Mouse (Mus musculus) layer of hippocampus, postnatal 36 days (tissue): ENCODE measurements around the gene Samm50. TPM values are rescaled to one million over a fixed set of nuclear protein-coding genes. Genes with fewer than 3 reads are reported as not detected.

Experiments
- DNase-seq, 2 experiments: peaks; one replicate each; pipeline ENCODE4 v3.0.0; 2022
- total RNA-seq, 2 experiments: library from RNA; stranded (reverse); gene quantifications; 2 replicates each; pipeline ENCODE4 v1.2.3; 2021

The Samm50 gene
- total RNA-seq, 2 experiments from 2014 or later, result 93.0 to 93.1 TPM

DNA sequence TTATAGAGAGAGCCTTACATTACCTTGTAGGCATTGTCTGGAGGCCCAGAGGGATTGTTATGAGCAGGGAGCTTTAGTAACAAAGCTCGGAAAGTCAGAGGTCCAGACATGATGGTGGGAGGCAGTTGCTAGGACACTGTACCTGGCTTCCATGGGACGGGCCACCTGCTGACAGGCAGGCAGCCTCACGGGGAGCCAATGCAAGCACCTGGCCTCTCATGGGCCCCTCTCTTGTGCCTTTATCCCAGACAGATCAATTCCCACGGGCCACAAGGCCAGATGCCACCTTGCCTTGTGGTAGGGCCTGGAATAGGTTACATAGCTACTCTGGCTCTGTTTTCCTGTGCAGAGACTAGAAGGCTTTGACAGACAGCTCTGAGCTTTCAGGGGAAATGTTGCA, 19.5 kb downstream of the Samm50 start:
- DNase-seq, result no peak

DNA sequence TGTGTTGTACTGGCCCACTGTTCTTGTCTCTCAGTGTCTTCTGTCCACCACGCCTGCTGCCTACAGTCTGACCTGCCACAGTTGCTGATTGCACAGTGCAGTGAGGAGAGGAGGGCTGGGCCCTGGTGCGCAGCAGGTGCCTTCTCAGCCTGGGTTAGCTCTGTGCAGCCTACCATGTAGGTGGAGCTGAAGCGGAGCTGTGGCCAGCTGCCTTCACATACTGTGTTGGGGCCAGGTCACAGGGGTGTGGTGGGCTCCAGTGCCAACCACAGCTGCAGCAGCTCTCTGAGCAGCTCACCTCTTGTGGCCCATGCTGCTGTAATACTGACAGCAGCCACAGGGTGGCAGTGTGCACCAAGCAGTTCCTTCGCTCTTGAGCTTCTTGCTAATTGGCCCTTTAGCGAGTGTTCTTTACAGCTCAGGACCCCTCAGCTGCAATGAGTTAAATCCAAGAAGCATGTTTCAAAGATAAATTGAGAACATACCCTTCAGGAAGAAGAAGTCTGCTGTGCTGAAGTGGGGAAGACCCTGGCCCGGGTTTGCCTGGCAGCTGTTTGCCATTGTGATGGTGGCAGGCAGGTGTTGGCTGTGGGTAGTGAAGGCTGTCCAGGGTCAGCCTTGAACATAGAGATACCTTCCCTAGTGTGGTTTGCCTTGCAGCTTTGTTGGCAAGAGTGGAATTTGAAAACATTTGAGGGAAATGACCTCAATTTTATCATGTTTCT, 20.2 kb downstream of the Samm50 start:
- peak; percentile 82 to 84 for DNase-seq

DNA sequence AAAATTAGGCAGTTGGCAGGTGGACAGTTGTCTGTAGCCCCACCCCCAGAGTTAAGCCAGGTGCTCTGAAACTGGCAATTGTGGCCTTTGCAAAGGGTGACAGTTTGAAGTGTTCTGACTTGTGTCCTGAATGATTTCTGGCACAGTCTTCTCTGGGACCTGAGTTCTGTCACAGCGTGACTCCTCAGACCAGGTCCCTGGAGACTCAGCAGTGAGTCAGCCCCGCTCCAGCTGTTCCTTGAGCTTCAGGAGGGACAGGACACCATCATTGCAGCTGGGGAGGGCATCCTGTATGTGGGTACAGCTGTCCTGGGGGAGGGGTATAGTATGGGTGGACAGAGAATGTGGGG, 20.7 kb downstream of the Samm50 start:
- DNase-seq, result no peak

DNA sequence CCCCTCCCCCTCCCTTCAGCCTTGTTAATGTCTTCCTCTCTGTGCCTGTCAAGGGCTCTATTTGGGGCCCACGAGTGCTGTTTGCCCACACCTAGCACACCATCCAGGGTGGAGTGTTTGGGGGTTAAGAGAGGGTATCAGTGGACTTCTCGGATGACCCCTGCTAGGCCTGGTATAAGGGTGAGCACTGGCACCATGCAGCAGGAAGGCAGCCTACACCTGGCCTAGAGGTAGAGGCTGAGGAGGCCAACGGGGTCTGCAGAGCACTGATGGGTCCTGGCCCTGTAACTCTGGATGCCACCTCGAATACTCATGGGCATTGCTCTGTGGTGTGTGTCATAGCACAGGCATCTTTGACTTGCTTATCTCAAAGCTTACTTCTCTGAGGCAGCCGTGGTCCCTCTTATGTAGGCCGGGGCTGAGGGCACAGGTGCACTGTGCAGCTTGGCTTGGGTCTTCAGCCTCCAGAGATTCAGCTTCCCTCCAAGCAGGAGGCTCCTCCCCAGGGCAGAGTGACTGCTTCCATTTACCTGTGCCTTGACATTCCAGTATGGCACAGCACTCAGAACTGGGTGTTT, 21.2 kb downstream of the Samm50 start:
- no peak for DNase-seq

DNA sequence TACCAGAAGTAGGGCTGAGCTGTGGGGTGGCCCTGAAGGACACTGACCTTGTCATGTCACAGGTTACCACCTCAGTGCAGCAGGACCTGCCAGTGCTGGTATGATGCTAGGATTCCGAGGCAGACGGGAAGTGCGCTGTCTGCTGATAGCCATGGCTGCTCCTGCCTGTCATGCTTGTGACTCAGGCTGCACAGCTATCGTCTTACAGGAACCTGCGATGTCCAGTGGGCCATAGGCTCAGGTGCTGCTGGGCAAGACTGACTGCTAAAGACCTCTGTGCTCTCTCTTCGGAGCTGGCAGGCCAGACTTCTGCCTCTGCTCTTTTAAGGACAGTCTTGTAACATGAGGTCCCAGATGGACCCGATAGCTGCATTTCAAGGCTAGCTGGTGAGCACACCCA, 22.4 kb downstream of the Samm50 start:
- DNase-seq, result no peak

DNA sequence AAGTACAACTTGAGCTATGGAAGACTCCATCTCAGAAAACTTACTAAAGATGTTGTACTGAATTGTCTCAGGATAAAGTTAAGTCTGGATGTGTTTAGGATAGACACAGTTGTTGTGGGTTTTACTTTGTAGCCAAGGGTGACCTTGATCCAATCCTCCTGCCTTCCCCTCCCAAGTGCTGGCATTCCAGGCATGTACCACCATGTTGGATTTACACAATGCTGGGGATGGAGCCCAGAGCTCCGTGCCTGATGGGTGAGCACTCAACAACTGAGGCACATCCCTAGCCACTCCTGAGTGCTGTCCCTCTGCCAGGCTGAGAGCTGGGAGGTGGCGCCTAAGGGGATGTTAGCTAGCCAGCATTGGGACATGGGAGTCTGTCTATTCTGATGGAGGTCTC, 23.2 kb downstream of the Samm50 start:
- DNase-seq, result no peak

DNA sequence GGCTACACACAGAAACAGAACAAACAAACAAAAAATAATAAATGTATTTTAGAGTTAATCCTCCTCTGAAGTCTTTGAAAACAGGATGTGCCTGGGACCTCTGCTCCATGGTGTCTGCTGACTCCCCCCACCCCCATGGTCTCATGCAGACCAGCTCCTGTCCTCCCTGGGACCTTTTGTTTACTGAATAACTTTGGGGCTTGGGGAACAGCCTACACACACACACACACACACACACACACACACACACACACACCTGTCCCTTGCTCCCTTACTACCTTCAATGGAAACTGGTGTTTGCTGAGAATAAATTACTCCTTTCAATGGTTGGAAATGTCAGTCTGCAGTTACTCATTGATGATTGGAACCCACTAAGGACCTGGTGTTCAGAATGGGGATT, 24.0 kb downstream of the Samm50 start:
- DNase-seq, result no peak

DNA sequence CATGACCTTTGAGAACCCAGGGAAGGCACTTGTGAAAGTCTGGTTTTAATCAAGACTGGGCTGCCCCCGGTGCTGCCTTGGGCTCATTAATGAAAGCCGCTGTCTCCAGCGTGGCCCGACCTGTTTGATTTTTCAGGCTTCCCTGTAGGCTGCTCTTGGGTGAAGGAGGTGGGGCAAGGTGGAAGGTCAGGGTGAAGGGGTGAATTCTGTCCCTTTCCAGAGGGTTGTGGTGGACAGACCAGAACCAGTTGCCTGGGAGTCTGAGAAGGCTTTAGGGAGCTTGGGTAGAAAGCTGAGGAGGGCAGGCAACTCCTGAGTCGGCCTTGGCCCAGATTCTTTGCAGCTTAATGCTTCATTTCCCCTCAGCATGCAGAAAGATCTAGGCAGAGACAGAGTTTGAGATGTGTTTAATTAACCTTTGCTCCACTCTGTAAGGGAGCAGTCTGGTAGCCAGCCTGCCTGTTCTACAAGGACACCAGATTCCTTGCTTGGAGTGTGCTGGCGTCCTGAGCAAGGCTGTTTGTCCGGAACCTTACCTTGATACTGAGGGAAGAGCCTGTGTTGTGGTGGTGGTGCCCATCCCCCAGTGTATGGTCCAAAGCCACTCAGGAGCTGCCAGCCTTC, 24.5 kb downstream of the Samm50 start:
- DNase-seq, result no peak

DNA sequence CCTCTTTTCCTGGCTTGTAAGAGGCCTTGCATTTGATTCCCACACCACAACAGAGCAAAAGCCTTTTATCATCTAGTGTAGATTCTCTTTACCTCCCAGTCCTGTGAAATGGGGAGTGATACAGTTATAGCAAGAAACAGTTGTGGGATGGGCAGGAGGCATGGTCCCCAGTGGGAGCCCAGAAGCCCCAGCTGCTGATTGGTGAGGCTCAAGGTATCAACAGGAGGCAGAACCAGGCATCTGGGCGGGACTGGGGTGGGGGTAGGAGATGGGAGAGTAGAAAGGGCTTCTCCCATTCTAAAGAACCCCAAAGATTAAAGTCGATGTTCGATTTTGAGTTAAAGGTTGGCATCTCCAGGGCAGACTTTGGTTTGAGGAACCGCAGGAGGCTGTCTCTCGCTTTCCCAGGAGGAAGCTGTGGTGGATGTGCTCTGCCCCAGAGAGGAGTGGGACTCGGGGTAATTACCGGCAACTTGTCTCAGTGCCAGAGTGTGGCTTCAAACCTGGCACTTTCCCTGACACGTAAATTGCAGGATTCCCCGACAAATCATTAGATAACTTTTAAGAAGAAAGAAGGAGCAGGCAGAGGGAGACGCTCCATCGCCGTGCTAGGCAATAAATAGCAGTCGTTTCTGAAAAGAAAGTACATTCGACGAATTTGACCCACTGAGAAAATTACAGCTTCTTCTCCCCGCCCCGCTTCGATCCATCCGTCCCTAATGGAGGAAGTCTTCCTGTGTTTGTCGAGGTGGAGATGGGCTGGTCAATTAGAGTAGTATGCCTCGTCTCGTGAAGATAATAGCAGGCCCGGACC, 26.1 kb downstream of the Samm50 start:
- no peak for DNase-seq

DNA sequence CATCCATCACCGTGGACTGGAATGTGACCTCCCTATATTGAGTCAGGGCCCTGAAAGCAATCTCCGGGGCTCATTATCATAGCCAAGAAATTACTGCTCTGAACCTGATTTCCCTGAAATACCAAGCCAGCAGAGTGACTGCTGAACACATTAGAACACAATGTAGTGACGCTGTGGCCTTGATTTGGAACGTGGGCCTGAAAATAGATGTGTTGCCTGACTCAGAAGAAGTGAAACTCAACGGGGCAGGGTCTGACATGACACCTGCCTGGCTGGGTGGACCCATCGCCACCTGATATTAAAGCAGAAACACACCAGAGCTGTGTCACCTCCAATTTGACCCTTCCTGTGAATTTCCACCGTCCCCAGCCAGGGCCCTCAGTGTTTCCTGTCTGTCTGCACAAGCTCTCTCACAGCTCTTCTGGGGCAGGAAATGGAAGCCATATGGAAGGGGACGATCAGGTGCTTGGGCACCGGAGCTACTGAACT, 26.8 kb downstream of the Samm50 start:
- DNase-seq, result no peak

DNA sequence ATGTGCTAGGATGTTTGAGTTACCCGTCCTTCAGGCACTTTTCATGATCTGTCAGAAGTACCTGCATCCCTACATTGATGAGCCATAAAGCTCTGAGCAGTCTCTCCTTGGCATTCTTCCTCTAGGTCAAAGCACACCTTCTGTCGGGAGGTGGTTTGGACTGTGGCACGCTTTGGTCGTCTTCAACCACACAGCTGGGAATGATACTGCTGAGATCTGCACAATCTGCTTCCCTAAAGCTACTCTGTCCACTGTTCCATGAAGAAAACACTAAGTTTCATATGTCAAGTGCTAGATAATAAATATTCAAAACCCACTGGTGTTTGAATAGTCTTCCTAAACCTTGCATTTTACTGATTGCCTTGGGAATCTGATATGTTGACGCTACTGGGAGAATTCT, 29.5 kb downstream of the Samm50 start:
- no peak for DNase-seq

DNA sequence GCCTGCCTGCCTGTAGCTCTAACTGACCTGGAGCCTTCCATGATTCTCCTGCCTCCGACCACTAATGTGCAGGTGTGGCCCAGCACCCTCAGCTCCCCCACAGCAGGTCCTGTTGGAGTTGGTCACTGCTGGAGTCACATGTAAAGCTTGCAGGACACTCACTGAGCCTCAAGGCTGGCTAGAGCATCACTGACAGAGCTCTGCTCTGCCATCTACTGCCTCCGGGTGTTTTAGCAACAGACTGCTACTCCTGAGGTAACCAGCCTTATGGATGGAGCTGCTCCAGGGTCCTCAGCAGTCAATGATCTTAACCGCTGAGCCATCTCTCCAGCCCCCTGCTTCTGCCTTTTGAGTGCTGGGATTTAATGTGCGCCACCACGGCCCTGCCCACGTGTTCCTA, 31.4 kb downstream of the Samm50 start:
- no peak for DNase-seq

DNA sequence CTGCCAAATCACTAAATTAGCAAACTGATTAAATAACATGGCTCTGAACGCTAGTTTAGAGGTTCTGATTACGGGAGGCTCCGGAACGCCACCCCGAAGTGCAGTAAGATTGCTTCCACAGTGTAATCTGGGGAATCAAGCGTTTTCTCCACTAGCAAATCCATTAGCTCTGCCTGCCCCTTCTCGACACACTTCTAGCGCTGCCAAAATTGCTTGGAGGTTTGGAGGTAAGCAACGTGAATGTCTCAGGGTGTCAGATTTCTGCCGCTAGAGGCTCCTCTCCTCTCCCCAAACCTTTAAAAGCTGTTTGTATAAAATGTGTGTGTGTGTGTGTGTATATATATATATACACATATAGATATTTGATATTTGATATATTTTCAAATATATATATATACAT, 32.7 kb downstream of the Samm50 start:
- DNase-seq, result no peak

DNA sequence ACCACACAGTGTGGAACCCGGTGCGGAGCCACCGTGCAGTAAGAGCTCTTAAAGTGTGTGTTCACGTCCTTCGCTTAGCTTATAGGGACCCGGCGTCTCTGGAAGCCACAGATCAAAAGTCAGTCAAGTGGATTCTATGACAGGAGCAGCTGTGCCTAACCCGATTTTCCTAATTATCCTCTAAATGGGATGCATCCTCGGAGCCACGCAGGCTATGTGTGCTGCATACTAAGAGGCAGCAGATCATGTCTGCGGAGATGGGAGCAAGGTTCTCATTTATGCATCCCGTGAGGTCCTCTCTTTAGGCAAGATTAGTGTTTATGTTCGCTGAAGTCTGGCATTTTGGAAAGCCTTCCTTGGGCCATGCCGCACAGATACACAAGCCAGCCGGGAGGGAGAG, 34.9 kb downstream of the Samm50 start:
- DNase-seq, result no peak

DNA sequence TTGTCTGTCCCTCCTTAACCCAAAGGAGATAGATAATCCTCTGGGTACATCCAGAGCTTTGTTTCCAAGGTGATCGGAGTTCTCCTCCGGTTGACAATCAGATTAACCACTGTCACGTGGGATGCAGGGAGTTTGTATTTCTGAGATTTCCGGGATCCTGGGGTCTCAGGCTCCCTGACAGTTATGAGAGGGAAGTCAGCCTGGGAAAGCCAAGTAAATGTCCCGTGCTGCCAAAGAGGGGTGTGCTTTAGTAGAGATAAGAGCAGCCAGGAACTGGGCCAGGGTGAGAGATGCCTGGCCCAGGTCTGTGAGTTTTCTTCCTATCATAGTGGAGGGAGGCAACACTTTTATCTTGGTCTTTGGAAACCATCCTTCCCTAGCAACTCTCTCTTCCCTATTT, 38.6 kb downstream of the Samm50 start:
- no peak for DNase-seq

DNA sequence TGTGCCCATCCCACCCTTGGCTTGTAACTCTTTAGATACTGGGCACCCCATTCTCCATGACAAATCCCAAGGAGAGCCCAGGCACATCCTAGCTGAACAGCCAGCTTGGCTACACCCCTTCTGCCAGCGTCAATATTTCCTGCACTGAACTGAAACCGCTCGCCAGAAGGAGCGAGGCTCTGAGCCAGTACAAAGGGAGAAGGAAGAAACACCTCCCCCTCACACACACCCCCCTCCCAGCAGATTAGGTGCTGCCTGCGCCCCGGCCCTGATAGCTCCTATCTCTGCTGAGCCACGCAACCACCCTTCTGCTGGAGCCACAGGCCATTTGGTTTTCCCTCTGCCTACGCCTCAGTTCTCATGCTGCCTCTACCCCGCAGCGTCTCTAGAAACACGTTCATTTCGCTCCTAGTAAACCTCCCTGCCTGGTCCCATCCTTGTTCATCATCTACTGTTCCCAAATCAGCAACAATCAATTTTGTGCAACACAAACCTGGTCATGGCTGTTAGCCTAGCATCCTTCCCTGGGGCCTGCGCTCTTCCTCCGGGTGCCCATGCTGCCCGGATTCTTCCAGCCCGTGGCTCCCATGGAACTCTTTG, 39.2 kb downstream of the Samm50 start:
- peak; percentile 72 for DNase-seq

DNA sequence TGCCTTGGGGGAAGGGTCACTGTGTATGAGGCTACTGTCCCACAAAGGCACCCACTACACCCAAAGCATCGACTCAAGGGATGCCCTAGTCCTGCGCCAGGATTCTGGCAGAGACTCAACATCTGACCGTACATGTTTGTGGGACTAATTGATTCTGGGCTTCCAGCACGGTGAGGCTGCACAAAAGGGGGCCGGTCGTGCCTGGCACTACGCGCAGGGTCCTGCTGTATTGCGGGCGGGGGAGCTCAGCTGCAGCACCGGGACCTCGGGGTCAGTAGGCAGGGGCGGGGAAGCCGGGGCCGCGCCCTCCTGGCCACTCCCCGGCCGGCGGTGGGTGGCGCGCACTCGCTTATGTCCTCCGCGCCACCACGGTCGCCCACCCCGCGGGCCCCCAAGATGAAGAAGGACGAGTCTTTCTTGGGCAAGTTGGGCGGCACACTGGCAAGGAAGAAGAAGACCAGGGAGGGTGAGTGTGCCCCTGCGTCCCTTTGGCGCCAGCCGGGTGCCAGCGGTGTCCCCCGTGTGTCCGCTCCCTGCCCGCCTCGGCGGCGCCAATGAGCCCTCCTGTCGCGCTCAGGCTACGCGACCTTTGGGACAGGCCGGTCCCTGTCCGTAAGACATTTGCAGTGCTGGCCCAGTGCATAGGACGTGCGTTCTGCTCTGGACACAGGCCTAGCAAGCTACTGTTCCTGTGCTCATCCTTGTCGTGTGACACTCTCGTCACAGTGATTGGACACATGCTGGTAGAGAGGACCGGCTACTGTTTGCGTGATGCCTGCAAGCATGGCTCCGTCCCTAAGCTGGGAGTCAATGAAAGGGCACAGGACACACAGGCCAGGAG, 39.9 kb downstream of the Samm50 start, which contains the start of gene Parvb:
Gene Parvb, plus strand, starts transcription at position 323 of the 841 bp plus-strand sequence.
- DNase-seq, result peak; percentile 45 to 58

DNA sequence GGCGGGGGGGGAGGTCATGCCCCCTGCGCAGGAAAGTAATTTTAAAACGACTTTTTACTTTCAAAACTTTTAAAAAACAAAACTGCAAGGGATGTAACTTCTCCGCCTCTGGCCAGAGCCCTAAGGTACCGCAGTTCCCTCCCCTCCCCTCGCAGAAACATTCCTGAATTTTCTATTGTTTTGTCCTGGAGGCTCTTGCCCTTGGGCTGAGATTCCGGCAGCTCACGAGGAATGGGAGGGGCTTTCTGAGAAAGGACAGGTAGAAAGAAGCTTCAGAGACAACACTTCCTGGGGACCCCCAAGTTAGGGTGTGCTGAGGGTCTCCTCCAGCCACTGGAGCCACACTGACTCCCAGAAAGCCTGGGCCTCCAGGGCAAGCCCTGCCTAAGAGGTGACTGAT, 40.6 kb downstream of the Samm50 start:
- no peak for DNase-seq

DNA sequence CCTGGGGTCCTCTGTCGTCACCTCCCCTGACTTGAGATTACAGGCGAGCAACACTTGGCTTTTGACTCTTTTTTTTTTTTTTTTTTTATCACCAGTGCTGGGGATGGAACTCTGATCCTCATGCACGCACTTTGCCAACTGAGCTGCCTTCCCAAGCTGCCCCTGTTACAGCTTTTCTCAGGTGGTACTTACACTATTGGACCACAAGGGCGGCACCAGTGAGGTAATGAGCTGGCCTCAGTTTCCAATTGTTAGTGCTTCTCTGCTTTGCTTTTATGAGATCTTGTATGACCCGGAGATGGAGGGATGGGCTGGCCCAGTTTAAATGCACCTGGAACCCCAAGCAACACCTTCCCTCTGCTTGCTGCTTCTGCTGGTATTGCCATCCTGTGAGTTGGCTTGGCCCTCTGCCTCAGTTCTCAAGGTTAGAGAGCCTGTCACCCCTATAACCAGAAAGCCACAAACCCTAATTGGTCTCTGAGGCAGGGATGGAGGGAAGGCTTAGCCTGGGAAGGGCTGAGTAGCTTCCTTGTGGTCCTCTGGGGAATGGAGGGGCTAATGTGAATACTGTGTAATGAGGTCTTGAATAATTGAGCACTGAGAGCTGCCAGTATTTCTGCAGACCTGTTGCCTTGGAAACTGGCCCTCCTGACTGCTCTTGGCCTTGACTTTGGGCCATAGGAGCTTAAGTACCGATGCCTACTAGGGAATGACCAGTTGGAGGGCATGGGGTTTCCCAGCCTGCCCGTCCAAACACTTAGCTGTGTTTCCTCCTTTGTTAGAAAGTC, 42.9 kb downstream of the Samm50 start:
- no peak for DNase-seq

DNA sequence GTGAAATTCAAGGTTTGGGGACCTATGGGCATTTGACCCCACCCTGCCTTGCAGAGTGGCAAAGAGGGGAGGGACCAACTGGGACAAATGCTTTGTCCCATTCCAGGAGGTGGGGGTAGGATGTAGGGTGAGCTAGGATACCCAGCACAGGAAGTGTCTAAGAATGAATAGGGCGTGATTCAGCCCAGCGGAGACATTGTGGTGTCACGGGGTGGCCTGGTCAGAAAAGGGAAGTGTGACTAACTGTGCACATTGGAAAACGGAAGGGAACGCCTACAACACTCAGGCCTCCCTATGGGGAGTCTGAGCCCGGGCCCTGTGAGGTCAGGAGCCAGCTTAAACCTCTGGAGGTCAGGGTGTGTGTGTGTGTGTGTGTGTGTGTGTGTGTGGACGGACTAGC, 43.6 kb downstream of the Samm50 start:
- DNase-seq, result no peak

DNA sequence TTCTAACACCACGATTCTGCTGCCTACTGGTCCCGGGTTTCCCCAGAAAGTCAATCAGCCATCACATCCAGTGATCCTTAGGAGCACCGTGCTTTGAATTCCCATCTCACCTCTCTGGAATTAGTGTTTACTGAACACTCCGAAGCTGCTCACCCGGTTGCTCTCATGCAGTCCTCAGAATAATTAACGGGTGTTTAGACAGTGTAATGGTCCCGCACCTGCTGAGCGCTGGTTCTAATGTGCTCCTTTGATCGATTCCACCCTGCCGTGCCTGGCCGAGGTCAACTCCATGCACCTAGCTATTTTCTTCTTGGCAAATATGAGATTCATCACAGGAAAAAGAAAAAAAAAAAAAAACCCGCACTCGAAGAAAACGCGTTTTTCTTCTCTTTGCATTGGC, 46.5 kb downstream of the Samm50 start:
- no peak for DNase-seq
